Mouse (Mus musculus) thymus, adult 2 months (tissue): ENCODE measurements around the gene Adam8. TPM values are rescaled to one million over a fixed set of nuclear protein-coding genes. Genes with fewer than 3 reads are reported as not detected.

Experiments used
- DNase-seq: peaks from one replicate; pipeline ENCODE4 v3.0.0; 2021
- H3K27ac ChIP-seq: fragments of 200-500 bp; 2 replicates; pipeline ENCODE4 v1.5.1; 2012; ENCODE audit warnings: low read length, control low read depth; ENCODE audit not compliant: control insufficient read depth, insufficient read depth
- H3K27me3 ChIP-seq: fragments of 200-500 bp; 2 replicates; pipeline ENCODE4 v1.6.1; 2012; ENCODE audit warnings: mild to moderate bottlenecking, low read length, moderate library complexity, mixed read lengths; ENCODE audit not compliant: control insufficient read depth, insufficient read depth
- H3K36me3 ChIP-seq: fragments of 200-500 bp; 2 replicates; pipeline ENCODE4 v1.6.1; 2012; ENCODE audit warnings: mild to moderate bottlenecking, low read length, moderate library complexity; ENCODE audit not compliant: control insufficient read depth, insufficient read depth
- H3K4me1 ChIP-seq: fragments of 200-500 bp; replicated peaks from 2 replicates; pipeline ENCODE4 v1.6.1; 2012; ENCODE audit warnings: low read length; ENCODE audit not compliant: control insufficient read depth, insufficient read depth
- H3K4me3 ChIP-seq: fragments of 200-500 bp; 2 replicates; pipeline ENCODE4 v1.5.1; 2012; ENCODE audit warnings: mild to moderate bottlenecking, low read length, control low read depth, moderate library complexity; ENCODE audit not compliant: control insufficient read depth, insufficient read depth
- CTCF ChIP-seq: fragments of 200-500 bp; IDR thresholded peaks from 2 replicates; pipeline ENCODE4 v1.5.1; 2012; ENCODE audit warnings: mild to moderate bottlenecking, control low read depth, low read length, moderate library complexity, borderline replicate concordance; ENCODE audit not compliant: control insufficient read depth, poor library complexity, insufficient read depth; ENCODE audit errors: extremely low read depth
- POLR2A ChIP-seq: fragments of 200-500 bp; IDR thresholded peaks from 2 replicates; pipeline ENCODE4 v1.6.1; 2012; ENCODE audit warnings: mild to moderate bottlenecking, low read length, control low read depth, moderate library complexity; ENCODE audit not compliant: control insufficient read depth, poor library complexity, insufficient read depth; ENCODE audit errors: extremely low read depth
- WGBS: fragments of 180-500 bp; shearing (Covaris S2); methylation state at CpG from one replicate; pipeline ENCODE4 v1.1.7; 2018; 5-methylcytosine and 5-hydroxymethylcytosine counted together
- polyA plus RNA-seq: library from polyadenylated mRNA; depleted of rRNA; stranded (reverse); fragments of >200 nt; gene quantifications from 2 replicates; pipeline ENCODE4 v1.2.3, GENCODE M21; 2012; rRNA removed

Gene Adam8
- 36.0 and 37.6 TPM in 2 replicates for polyA plus RNA-seq

DNA sequence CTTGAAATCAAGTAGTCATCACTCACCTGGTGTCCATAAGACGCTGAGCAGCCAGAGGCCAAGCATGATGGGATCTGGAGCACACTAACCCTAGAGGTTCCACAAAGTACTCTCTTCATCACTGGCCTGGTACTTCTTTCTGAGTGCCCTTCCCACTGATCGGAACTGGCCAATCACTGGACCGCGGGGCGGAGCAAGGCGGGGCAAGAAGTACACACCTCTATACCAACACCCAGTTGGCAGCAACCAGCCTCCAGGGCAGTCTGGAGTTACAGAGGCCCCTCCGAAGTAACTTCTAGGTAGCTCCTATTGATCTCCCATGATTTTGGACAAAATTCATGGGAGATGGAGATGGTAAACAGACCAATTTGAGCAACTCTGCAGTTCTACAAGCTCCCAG is at the start of gene Adam8:
Gene Adam8, minus strand, starts transcription at position 157 of the 400 bp plus-strand sequence.
- WGBS = 58% methylated on average over 7 of the region's 7 CpGs
- DNase-seq = no peak
- peaks cover 11% of the 10 kb centered on the region for H3K4me1 ChIP-seq

DNA sequence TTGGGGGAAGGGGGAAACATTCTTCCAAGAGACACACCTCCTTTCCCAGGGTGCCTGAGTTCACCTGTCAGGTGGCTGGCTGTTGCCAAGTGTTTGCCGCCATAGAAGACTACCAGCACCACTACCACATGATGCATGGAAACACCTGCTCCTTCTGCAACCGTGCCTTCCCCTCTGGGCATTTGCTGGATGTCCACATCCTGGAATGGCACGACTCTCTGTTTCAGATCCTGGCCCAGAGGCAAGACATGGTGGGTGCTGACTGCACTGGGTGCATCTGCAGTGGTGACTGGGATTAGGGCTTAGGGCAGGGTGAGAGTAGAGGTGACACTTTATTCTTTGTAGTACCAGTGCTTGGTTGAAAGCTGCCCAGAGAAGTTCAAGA is 44.8 kb upstream of the Adam8 start:
- DNase-seq = no peak
- TF ChIP-seq CTCF (no peak), POLR2A (no peak)
- Histone ChIP-seq H3K4me3 (no peak overlapping the region), H3K4me1 (peaks cover 9% of the 10 kb centered on the region), H3K36me3 (peaks cover 6% of the 10 kb centered on the region), H3K27me3 (no peaks in the 10 kb centered on the region), H3K27ac (no peak overlapping the region)
- WGBS = 73% methylated on average over 3 of the region's 3 CpGs

More for the DNA sequence above, at the start of gene Adam8:
- Histone ChIP-seq H3K4me3 (0 out of 2 replicates have a peak within 1 kb of the TSS, but pooled peaks have one; percentile 3), H3K27me3 (no peaks in the 10 kb centered on the region), H3K36me3 (no peaks in the 10 kb centered on the region; the same call in 1 of the 2 replicates), H3K27ac (no peak within 1 kb of the TSS)
- TF ChIP-seq POLR2A (no peak), CTCF (no peak)

DNA sequence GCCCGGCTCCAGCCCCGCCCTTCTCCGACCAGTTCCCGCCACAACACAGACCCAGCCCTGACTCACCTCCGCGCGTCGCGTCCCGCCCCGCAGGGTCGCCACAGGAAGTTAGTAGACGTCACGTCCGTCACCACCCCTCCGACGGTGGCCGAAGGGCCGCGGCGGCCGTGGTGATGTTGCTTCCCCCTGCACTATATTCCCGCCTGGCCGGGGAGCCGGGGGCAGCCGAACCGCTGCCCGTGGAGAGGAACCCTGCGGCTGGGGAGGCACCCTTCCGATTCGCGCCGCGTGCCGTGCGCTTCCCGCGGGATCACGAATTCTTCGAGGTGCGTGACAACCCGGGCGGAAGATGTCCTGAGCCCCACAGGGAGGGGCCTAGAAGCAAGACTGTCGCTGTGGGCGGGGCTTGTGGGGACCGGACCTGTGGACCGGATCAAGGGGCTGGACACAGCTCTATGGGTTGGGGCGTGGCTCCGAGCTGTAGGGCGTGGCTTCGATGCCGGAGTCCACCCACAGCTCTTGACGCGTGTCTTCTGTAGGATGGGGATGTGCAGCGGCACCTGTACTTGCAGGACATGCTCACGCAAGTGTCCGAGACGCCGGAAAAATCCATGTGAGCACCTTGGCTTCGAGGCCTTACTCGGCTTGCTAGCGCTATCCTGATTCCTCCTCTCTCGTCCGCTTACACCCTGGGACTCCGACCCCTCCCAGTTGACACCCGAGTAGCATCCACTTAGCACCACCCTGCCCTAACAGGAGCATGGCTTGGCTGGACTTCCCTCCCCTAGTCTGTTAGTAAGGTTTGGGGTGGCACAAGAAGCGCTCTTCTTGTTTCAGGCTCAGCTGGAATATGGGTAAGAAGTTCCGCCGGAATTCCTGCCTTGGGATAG is 44.2 kb upstream of the Adam8 start, which contains the start of the genes Zfp511 and Tubgcp2:
Gene Zfp511, plus strand, starts transcription at position 111 of the 890 bp plus-strand sequence.
Gene Tubgcp2, minus strand, starts transcription at position 389 of the 890 bp plus-strand sequence.
- Histone ChIP-seq H3K4me3 (peak within 1 kb of the TSS; percentile 72), H3K27me3 (no peaks in the 10 kb centered on the region), H3K4me1 (peaks cover 9% of the 10 kb centered on the region), H3K27ac (no peak within 1 kb of the TSS), H3K36me3 (peaks cover 10% of the 10 kb centered on the region)
- WGBS = 4% methylated on average over 69 of the region's 69 CpGs
- DNase-seq = peak; percentile 85
- TF ChIP-seq POLR2A = peak; percentile 33; the same call in 1 of the 2 replicates
- TF ChIP-seq CTCF = no peak; the same call in 1 of the 2 replicates

DNA sequence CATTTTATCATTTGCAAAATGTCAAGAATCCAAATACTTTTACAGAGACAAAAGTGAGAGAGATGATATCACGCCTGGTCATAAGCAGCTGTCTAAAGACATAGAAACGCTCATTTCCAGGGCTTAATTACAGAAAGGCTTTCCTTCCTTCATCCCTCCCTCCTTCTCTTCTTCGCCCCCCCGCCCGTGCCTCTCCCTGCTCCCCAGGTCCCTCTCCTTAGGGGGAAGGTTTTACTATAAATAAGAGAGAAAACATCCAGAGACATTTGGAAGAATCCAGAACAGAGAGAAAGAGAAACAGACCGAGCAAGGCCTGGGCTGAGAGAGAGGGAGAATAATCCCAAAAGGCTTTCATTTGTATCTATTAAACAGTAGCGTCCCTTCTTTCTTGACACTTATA is 43.1 kb upstream of the Adam8 start:
- Histone ChIP-seq H3K4me3 (peak overlapping the region; percentile 72), H3K27ac (no peak overlapping the region), H3K4me1 (peaks cover 9% of the 10 kb centered on the region), H3K27me3 (no peaks in the 10 kb centered on the region), H3K36me3 (peaks cover 14% of the 10 kb centered on the region)
- WGBS = 18% methylated on average over 7 of the region's 7 CpGs
- TF ChIP-seq POLR2A (no peak), CTCF (no peak)
- no peak for DNase-seq

DNA sequence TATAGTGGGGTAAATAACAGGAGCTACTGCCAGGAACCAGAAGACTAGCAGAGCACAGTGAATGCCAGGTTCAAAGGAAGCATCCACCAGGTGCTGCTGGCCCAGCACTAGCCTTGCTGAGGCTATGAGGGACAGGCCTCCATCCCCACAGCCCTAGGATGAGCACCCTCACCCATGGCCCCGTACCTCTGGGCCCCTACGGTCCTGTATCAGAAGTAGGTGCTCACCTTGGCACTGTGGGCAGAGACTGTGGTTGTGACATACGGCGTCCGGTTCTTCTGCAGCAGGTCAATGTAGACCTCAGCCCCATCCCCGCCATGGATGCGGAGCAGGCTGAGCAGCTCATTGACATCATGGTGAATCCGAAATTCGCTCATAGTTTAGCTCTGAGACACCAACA is 41.0 kb upstream of the Adam8 start:
- Histone ChIP-seq H3K4me1 (peaks cover 9% of the 10 kb centered on the region), H3K27ac (no peak overlapping the region), H3K27me3 (no peaks in the 10 kb centered on the region), H3K36me3 (peaks cover 27% of the 10 kb centered on the region), H3K4me3 (no peak overlapping the region)
- no peak for TF ChIP-seq CTCF
- TF ChIP-seq POLR2A = no peak
- DNase-seq = no peak
- WGBS = 98% methylated on average over 9 of the region's 9 CpGs

DNA sequence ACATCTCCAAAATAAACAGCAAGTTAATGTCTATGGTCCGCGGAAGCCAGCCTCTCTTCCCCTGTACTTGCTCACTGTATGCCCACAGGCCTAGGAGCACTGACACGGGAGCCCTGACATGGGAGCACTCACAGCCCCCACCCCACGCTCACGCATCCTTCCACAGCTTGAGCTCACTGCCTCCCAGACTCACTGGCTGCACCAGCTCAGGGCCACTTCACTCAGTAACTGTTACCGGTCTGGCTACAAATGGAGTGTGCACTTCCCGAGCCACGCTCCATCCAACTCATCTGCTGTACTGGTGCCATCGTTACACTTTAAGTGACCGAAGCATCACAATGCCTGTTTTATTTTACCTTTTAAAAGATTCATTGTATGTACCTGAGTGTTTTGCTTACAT is 40.0 kb upstream of the Adam8 start:
- Histone ChIP-seq H3K4me1 (peaks cover 9% of the 10 kb centered on the region), H3K27me3 (no peaks in the 10 kb centered on the region), H3K27ac (no peak overlapping the region), H3K36me3 (peaks cover 31% of the 10 kb centered on the region), H3K4me3 (no peak overlapping the region)
- TF ChIP-seq POLR2A (no peak), CTCF (no peak)
- 97% methylated on average over 10 of the region's 10 CpGs for WGBS
- DNase-seq = no peak

DNA sequence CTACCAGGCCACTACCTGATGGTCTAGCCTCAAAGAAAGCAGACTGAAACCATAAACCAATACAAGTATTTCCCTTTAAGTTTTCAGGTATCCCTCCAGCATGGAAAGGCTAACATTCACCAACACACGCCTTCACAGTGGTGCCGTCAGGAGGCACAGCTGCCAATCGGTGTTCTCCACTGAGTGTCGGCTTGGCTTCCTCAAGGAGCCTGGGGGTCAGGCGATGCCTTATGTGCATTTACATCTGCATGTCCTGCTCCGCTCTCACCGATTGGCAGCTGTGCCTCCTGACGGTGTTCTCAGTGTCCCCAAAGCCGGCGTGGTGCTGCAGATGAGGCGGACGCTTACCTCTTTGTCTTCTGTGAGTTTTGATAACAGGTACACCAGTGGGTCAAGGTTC is 39.4 kb upstream of the Adam8 start:
- WGBS = 98% methylated on average over 12 of the region's 12 CpGs
- Histone ChIP-seq H3K4me1 (peaks cover 3% of the 10 kb centered on the region), H3K27ac (no peak overlapping the region), H3K27me3 (no peaks in the 10 kb centered on the region), H3K4me3 (no peak overlapping the region), H3K36me3 (peaks cover 31% of the 10 kb centered on the region)
- no peak for DNase-seq
- TF ChIP-seq POLR2A = no peak
